Mouse (Mus musculus) common myeloid progenitor, adult 5-6 weeks (primary cell): ENCODE data around the gene Bola1. TPM values are rescaled to one million over a fixed set of nuclear protein-coding genes. Genes with fewer than 3 reads are reported as not detected.

ENCODE experiments used
- ATAC-seq: replicated peaks from 2 replicates; pipeline ENCODE4 v1.8.0; 2016; ENCODE audit warnings: low read depth, mild to moderate bottlenecking, moderate TSS enrichment, inconsistent platforms; ENCODE audit not compliant: poor library complexity, severe bottlenecking
- total RNA-seq: library from RNA; stranded (forward); fragments of 200-1000, 187-1606 nt; gene quantifications from 2 replicates; pipeline ENCODE4 v1.2.3, GENCODE M21; 2017

Bola1 gene
- total RNA-seq, 1 experiment from 2014 or later: 38.2 TPM

- ATAC-seq: no peak
These were observed 58.5 kb downstream of the Bola1 start for GRCm38 (mm10) chr3:96160803-96161516.

GRCm38 (mm10) chr3:96160222-96160802 lies 59.2 kb downstream of the Bola1 start:
- no peak for ATAC-seq

- no peak for ATAC-seq
These were observed 59.7 kb downstream of the Bola1 start for GRCm38 (mm10) chr3:96159820-96160219.

GRCm38 (mm10) chr3:96155501-96155900 lies 64.0 kb downstream of the Bola1 start:
- no peak for ATAC-seq

GRCm38 (mm10) chr3:96152611-96153010 lies 66.9 kb downstream of the Bola1 start:
- ATAC-seq: no peak

- ATAC-seq: peak; percentile 23; the same call in 1 of the 2 replicates
These were observed 67.7 kb downstream of the Bola1 start for GRCm38 (mm10) chr3:96151836-96152235.

GRCm38 (mm10) chr3:96147950-96148349 lies 71.6 kb downstream of the Bola1 start:
- peak; percentile 89 for ATAC-seq

Other genes with a start within 250 kb of the Bola1 start
- 28.9 and 33.8 TPM in 2 replicates for gene Plekho1, start 223.7 kb downstream of the Bola1 start, total RNA-seq
- gene Vps45, start 161.2 kb downstream of the Bola1 start, total RNA-seq: 19.6 and 35.9 TPM in 2 replicates
- gene Otud7b, start 115.2 kb downstream of the Bola1 start, total RNA-seq: 10.9 and 11.8 TPM in 2 replicates
- gene Mtmr11, start 57.7 kb downstream of the Bola1 start, total RNA-seq: 0.09 TPM in 1 of 2 replicates, not detected in the other
- gene Sf3b4, start 47.4 kb downstream of the Bola1 start, total RNA-seq: 30.4 and 37.3 TPM in 2 replicates
- gene Sv2a, start 38.6 kb downstream of the Bola1 start, total RNA-seq: 1.3 and 1.5 TPM in 2 replicates
- 81.8 and 97.7 TPM in 2 replicates for gene Hist2h2ab, start 156 bp upstream of the Bola1 start, total RNA-seq
- gene Hist2h2ac, start 1.2 kb upstream of the Bola1 start, total RNA-seq: 2,555 and 2,638 TPM in 2 replicates
- 6.6 and 8.3 TPM in 2 replicates for gene Hist2h2be, start 1.4 kb upstream of the Bola1 start, total RNA-seq
- gene Hist2h3c2, start 19.4 kb upstream of the Bola1 start, total RNA-seq: 96.1 and 129 TPM in 2 replicates
- 1,358 and 3,626 TPM in 2 replicates for gene Hist2h2aa2, start 20.6 kb upstream of the Bola1 start, total RNA-seq
- 5,131 and 5,822 TPM in 2 replicates for gene Hist2h2aa1, start 25.8 kb upstream of the Bola1 start, total RNA-seq
- 2.7 and 18.3 TPM in 2 replicates for gene Hist2h3c1, start 27.0 kb upstream of the Bola1 start, total RNA-seq
- 101 and 120 TPM in 2 replicates for gene Hist2h4, start 43.6 kb upstream of the Bola1 start, total RNA-seq
- gene Hist2h3b, start 48.9 kb upstream of the Bola1 start, total RNA-seq: 296 and 352 TPM in 2 replicates
- 6,356 and 6,932 TPM in 2 replicates for gene Hist2h2bb, start 50.0 kb upstream of the Bola1 start, total RNA-seq
- gene Fcgr1, start 74.3 kb upstream of the Bola1 start, total RNA-seq: not detected in 2 replicates
- gene BC107364, start 232.6 kb upstream of the Bola1 start, total RNA-seq: not detected in 2 replicates